21 mouse cellular contexts compared by ENCODE assay signal in genomic region chr5:59847643-59848042, GRCm38 (mm10).
DNase-seq lines count a peak whose midpoint lies in the region; ATAC-seq lines count a peak whose summit lies in the region.
"Had no signal": no experiment of that assay in that cellular context is flagged by ENCODE, and none has a peak within 500 bp of the region (broad histone marks: within the 10 kb centered on the region; RNA-seq: fewer than 3 reads in every experiment).

No protein-coding gene starts in this region.

- H3K4me2 ChIP-seq in midbrain, embryonic 15.5 days: no peak overlapping the region
- H3K4me2 ChIP-seq: embryonic facial prominence, embryonic 12.5 days; forebrain, embryonic 13.5 days had no signal

- no peak overlapping the region for H3K9ac ChIP-seq in midbrain, embryonic 15.5 days
- H3K9ac ChIP-seq: embryonic facial prominence, embryonic 12.5 days; forebrain, embryonic 13.5 days had no signal

- H3K27me3 ChIP-seq in midbrain, embryonic 15.5 days (replicated peaks): no peaks in the 10 kb centered on the region
- H3K27me3 ChIP-seq: embryonic facial prominence, embryonic 12.5 days; forebrain, embryonic 13.5 days; Patski had no signal

- H3K4me3 ChIP-seq in midbrain, embryonic 15.5 days: no peak overlapping the region
- H3K4me3 ChIP-seq: embryonic facial prominence, embryonic 10.5 days; embryonic facial prominence, embryonic 12.5 days; forebrain, embryonic 13.5 days had no signal

- 85% methylated on average over 1 of the region's 1 CpGs for WGBS in midbrain, embryonic 15.5 days

- no peaks in the 10 kb centered on the region for H3K4me1 ChIP-seq in midbrain, embryonic 15.5 days
- H3K4me1 ChIP-seq: embryonic facial prominence, embryonic 10.5 days; embryonic facial prominence, embryonic 12.5 days; forebrain, embryonic 13.5 days had no signal

- H3K9me3 ChIP-seq in midbrain, embryonic 15.5 days: no peaks in the 10 kb centered on the region
- H3K9me3 ChIP-seq: embryonic facial prominence, embryonic 10.5 days; embryonic facial prominence, embryonic 12.5 days; forebrain, embryonic 13.5 days had no signal

- H3K27ac ChIP-seq in midbrain, embryonic 15.5 days: no peak overlapping the region
- H3K27ac ChIP-seq: embryonic facial prominence, embryonic 10.5 days; embryonic facial prominence, embryonic 12.5 days; forebrain, embryonic 13.5 days had no signal

- DNase-seq in frontal cortex, postnatal 10 days (ENCODE audit: low spot score in 2 of 2): no peak
- DNase-seq in right cerebral cortex, adult 18-20 months: peak; percentile 1
- no peak for DNase-seq in right cerebral cortex, postnatal 36 days (ENCODE audit: low spot score in 2 of 2)
- DNase-seq in brain, adult 2 months (ENCODE audit: low read depth, low spot score): peak; percentile 60
- DNase-seq in adrenal gland, adult 18-20 months (ENCODE audit: low spot score in 2 of 2): no peak
- DNase-seq: adrenal gland, adult 2 months; adrenal gland, postnatal 10 days; adrenal gland, postnatal 25 days; cerebellum, adult 11-12 months; cerebellum, adult 2 months; cerebellum, adult 9-10 months; cerebellum, postnatal 10 days; cerebellum, postnatal 25 days had no signal

- peak; percentile 98 for ATAC-seq in frontal cortex, adult (ENCODE audit: low TSS enrichment)
- ATAC-seq in midbrain, embryonic 15.5 days (replicated peaks): no peak
- ATAC-seq: activated CD4-positive, CD25-positive, alpha-beta regulatory T cell, adult 4 months; forebrain, embryonic 13.5 days; forebrain, embryonic 16.5 days; Patski had no signal

- H3K36me3 ChIP-seq in midbrain, embryonic 15.5 days (replicated peaks): no peaks in the 10 kb centered on the region
- H3K36me3 ChIP-seq: embryonic facial prominence, embryonic 10.5 days; embryonic facial prominence, embryonic 12.5 days had no signal

Comparison
In these comparisons a context has a peak if more than half of its experiments do, and no peak if none do; other contexts are left out.
1. DNase-seq: peak in right cerebral cortex, adult 18-20 months (single experiment) and brain, adult 2 months (single experiment); none in frontal cortex, postnatal 10 days (0 of 2), right cerebral cortex, postnatal 36 days (0 of 2) and adrenal gland, adult 18-20 months (0 of 2).